Comparison of ENCODE assay signal across 8 mouse cellular contexts in the genomic region with DNA sequence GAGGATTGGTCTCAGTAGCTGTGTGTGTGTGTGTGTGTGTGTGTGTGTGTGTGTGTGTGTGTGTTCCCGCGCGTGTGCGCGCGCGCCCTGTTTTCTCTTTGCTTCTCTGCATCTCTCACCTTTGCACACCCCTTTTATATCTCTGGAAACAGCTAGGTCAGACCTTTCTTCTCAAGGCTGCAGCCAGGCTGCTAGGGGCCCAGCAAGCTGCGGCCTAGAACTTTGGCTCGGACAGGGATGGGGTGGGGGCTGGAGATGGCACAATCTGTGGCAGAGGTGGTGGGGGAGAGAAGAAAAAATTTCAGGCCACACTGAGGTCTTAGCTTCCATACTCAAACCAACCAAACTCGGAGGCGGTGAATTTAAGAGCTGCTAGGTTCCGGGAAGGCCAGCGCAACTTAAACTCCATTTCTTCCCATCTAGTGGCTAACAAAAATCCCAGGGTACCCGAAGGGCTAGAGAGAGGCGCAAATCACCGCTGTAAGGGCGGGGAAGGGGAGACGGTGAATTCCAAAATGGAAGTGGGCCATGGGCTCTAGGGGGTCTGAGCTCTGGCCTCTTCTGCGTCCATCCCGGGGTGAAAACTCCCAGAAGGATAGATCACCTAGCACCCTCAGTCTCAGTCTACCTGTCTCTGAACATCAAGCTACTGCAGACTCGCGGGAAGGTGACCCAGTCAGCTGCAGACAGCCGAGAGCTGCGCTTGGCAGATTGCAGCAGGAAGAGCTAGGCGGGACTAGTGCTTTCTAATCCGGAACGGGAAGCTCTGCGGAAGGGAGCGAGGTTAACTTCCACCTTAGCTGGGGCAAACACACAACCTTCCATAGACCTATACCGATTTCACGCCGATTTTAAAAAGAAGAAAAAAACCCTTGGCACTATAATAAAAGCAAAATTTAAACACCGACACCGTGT. TPM values are rescaled to one million over a fixed set of nuclear protein-coding genes. Genes with fewer than 3 reads are reported as not detected.
DNase-seq lines count a peak whose midpoint lies in the region; ATAC-seq and TF ChIP-seq lines count a peak whose summit lies in the region.

No protein-coding gene starts in this region.

- H3K36me3 ChIP-seq in lung, embryonic 15.5 days: no peaks in the 10 kb centered on the region
- H3K36me3 ChIP-seq in heart, embryonic 11.5 days (ENCODE audit: control insufficient read depth, insufficient read depth, low read length): no peaks in the 10 kb centered on the region
- no peaks in the 10 kb centered on the region for H3K36me3 ChIP-seq in kidney, embryonic 14.5 days (ENCODE audit: control insufficient read depth, insufficient read depth, low read length)
- H3K36me3 ChIP-seq in lung, postnatal 0 days (ENCODE audit: insufficient read depth, low read length): no peaks in the 10 kb centered on the region

- H3K27ac ChIP-seq in lung, embryonic 15.5 days: no peak overlapping the region
- no peak overlapping the region for H3K27ac ChIP-seq in heart, embryonic 11.5 days (ENCODE audit: low read depth, low read length)
- no peak overlapping the region for H3K27ac ChIP-seq in kidney, embryonic 14.5 days (ENCODE audit: low read depth, low read length)
- no peak overlapping the region for H3K27ac ChIP-seq in lung, postnatal 0 days (ENCODE audit: low read length)

- H3K9me3 ChIP-seq in lung, embryonic 15.5 days: no peaks in the 10 kb centered on the region
- H3K9me3 ChIP-seq in heart, embryonic 11.5 days (replicated peaks; ENCODE audit: control insufficient read depth, low read length): no peaks in the 10 kb centered on the region
- H3K9me3 ChIP-seq in kidney, embryonic 14.5 days (ENCODE audit: control insufficient read depth, low read length): no peaks in the 10 kb centered on the region
- H3K9me3 ChIP-seq in lung, postnatal 0 days (ENCODE audit: low read length): no peaks in the 10 kb centered on the region

- H3K27me3 ChIP-seq in lung, embryonic 15.5 days: peaks cover 98% of the 10 kb centered on the region
- peaks cover 84% of the 10 kb centered on the region for H3K27me3 ChIP-seq in heart, embryonic 11.5 days (ENCODE audit: control insufficient read depth, insufficient read depth, low read length)
- H3K27me3 ChIP-seq in kidney, embryonic 14.5 days (ENCODE audit: control insufficient read depth, insufficient read depth, low read length): peaks cover 81% of the 10 kb centered on the region
- H3K27me3 ChIP-seq in lung, postnatal 0 days (replicated peaks; ENCODE audit: insufficient read depth, low read length): peaks cover 89% of the 10 kb centered on the region

- H3K4me1 ChIP-seq in lung, embryonic 15.5 days: peaks cover 42% of the 10 kb centered on the region
- peaks cover 10% of the 10 kb centered on the region for H3K4me1 ChIP-seq in heart, embryonic 11.5 days (ENCODE audit: control insufficient read depth, insufficient read depth, low read length)
- H3K4me1 ChIP-seq in kidney, embryonic 14.5 days (ENCODE audit: control insufficient read depth, insufficient read depth, low read length): peaks cover 8% of the 10 kb centered on the region; the same call in 1 of the 2 replicates
- H3K4me1 ChIP-seq in lung, postnatal 0 days (ENCODE audit: insufficient read depth, low read depth, low read length): peaks cover 25% of the 10 kb centered on the region; the same call in 1 of the 2 replicates

- no peak for TF ChIP-seq CTCF in lung, postnatal 0 days (IDR thresholded peaks at IDR 0.05)

- WGBS in lung, embryonic 15.5 days: 3% methylated on average over 34 of the region's 34 CpGs
- WGBS in heart, embryonic 11.5 days (ENCODE audit: insufficient replicate concordance): 2% methylated on average over 34 of the region's 34 CpGs
- 1% methylated on average over 34 of the region's 34 CpGs for WGBS in kidney, embryonic 14.5 days
- 6% methylated on average over 34 of the region's 34 CpGs for WGBS in lung, postnatal 0 days

- H3K4me3 ChIP-seq in lung, embryonic 15.5 days: peak overlapping the region; percentile 29
- peak overlapping the region; percentile 43 for H3K4me3 ChIP-seq in heart, embryonic 11.5 days (ENCODE audit: low read depth, low read length)
- peak overlapping the region; percentile 28 for H3K4me3 ChIP-seq in kidney, embryonic 14.5 days (ENCODE audit: low read length)
- peak overlapping the region; percentile 40 for H3K4me3 ChIP-seq in lung, postnatal 0 days (ENCODE audit: low read depth, low read length)

- no peak overlapping the region for H3K9ac ChIP-seq in lung, embryonic 15.5 days
- no peak overlapping the region for H3K9ac ChIP-seq in heart, embryonic 11.5 days (ENCODE audit: low read depth, low read length)
- H3K9ac ChIP-seq in kidney, embryonic 14.5 days (ENCODE audit: low read depth, low read length): no peak overlapping the region
- H3K9ac ChIP-seq in lung, postnatal 0 days (replicated peaks; ENCODE audit: low read depth): no peak overlapping the region

- TF ChIP-seq EP300 in lung, postnatal 0 days (IDR thresholded peaks at IDR 0.05): no peak

- no peak for DNase-seq in lung, postnatal 36 days
- DNase-seq in cerebellum, postnatal 14 days: peak; percentile 77 to 78
- DNase-seq in lung, postnatal 0 days (ENCODE audit: low spot score): peak; percentile 59
- DNase-seq in right cerebral cortex, postnatal 25 days: peak; percentile 60
- no peak for DNase-seq in testis, postnatal 10 days (ENCODE audit: low spot score)

- no peak for ATAC-seq in lung, embryonic 15.5 days (ENCODE audit: borderline replicate concordance, extremely low read depth, low FRiP score, low TSS enrichment)
- ATAC-seq in heart, embryonic 11.5 days (replicated peaks; ENCODE audit: insufficient number of reproducible peaks, low FRiP score, low TSS enrichment): no peak
- ATAC-seq in kidney, embryonic 14.5 days (ENCODE audit: low FRiP score, low TSS enrichment): no peak
- ATAC-seq in lung, postnatal 0 days: no peak

- H3K4me2 ChIP-seq in lung, embryonic 15.5 days: peak overlapping the region; percentile 53
- peak overlapping the region; percentile 65 for H3K4me2 ChIP-seq in heart, embryonic 11.5 days
- H3K4me2 ChIP-seq in kidney, embryonic 14.5 days (replicated peaks; ENCODE audit: low read depth, low read length): peak overlapping the region; percentile 33
- peak overlapping the region; percentile 57 for H3K4me2 ChIP-seq in lung, postnatal 0 days (replicated peaks; ENCODE audit: low read depth, low read length)

RNA-seq across cellular contexts. Expression of gene Nrn1, which starts 3.7 kb away (rescaled TPM):
- polyA plus RNA-seq in lung, embryonic 15.5 days (2015; fragmentation: Nextera tagmentation; extraction: Ambion mirVana): 0.27 and 0.60 TPM in 2 replicates
- 8.8 and 9.5 TPM in 2 replicates for polyA plus RNA-seq in heart, embryonic 11.5 days (2014; fragmentation: Nextera tagmentation; extraction: Ambion mirVana)
- not detected in 2 replicates for polyA plus RNA-seq in kidney, embryonic 14.5 days (2014; fragmentation: Nextera tagmentation; extraction: Ambion mirVana)
- 0.31 and 0.42 TPM in 2 replicates for polyA plus RNA-seq in lung, postnatal 0 days (2015; fragmentation: Nextera tagmentation; extraction: Ambion mirVana)

Comparison
In these comparisons a context has a peak if more than half of its experiments do, and no peak if none do; other contexts are left out.
1. DNase-seq: peak in cerebellum, postnatal 14 days (2 of 2), lung, postnatal 0 days (single experiment) and right cerebral cortex, postnatal 25 days (single experiment); none in lung, postnatal 36 days (single experiment) and testis, postnatal 10 days (single experiment).
2. Peak in every context shown above with its lines, with median percentiles within 50 percentile points of each other: H3K4me2 ChIP-seq and H3K4me3 ChIP-seq.